Mouse (Mus musculus) cerebellum, adult 2 months (tissue): ENCODE measurements at regions not wholly inside any gene's neighbourhood (a gene's known extent, or its start where the extent isn't known, plus 50 kb on each side); places are given as distances from the start of the nearest gene placed in this dataset.

Experiments used
- CTCF ChIP-seq: fragments of 200-500 bp; IDR thresholded peaks from 2 replicates; pipeline ENCODE4 v1.5.1; 2011; ENCODE audit warnings: low read depth, mild to moderate bottlenecking, control low read depth, low read length, moderate library complexity, borderline replicate concordance; ENCODE audit not compliant: insufficient read depth
- POLR2A ChIP-seq: fragments of 200-500 bp; IDR thresholded peaks from 2 replicates; pipeline ENCODE4 v1.6.1; 2011; ENCODE audit warnings: low read length, control low read depth, borderline replicate concordance; ENCODE audit not compliant: insufficient read depth

GRCm38 (mm10) chr2:117422756-117423155 is 80.0 kb upstream of the Rasgrp1 start:
- no peak for TF ChIP-seq CTCF
- TF ChIP-seq POLR2A: no peak
